9 mouse cellular contexts compared by ENCODE assay signal in genomic region chr7:34896461-34896860, GRCm38 (mm10).
"Had no signal": no experiment of that assay in that cellular context is flagged by ENCODE, and none has a peak within 500 bp of the region (broad histone marks: within the 10 kb centered on the region; RNA-seq: fewer than 3 reads in every experiment).

No protein-coding gene starts in this region.

- H3K9ac ChIP-seq: limb, embryonic 12.5 days; liver, embryonic 13.5 days; neural tube, embryonic 13.5 days had no signal

- H3K27ac ChIP-seq: limb, embryonic 12.5 days; liver, embryonic 13.5 days; neural tube, embryonic 13.5 days had no signal

- H3K4me2 ChIP-seq: limb, embryonic 12.5 days; liver, embryonic 13.5 days; neural tube, embryonic 13.5 days had no signal

- ATAC-seq: intestine, embryonic 16.5 days had no signal

- DNase-seq: kidney, adult 8-10 months; liver; liver, embryonic 13.5 days; retina, postnatal 1 day; thymus, adult 2 months; thymus, postnatal 25 days had no signal

- H3K9me3 ChIP-seq: neural tube, embryonic 13.5 days had no signal

- H3K27me3 ChIP-seq: limb, embryonic 12.5 days; liver, embryonic 13.5 days; neural tube, embryonic 13.5 days had no signal

- H3K4me3 ChIP-seq: limb, embryonic 12.5 days; liver, embryonic 13.5 days; neural tube, embryonic 13.5 days had no signal

- H3K36me3 ChIP-seq: limb, embryonic 12.5 days; liver, embryonic 13.5 days; neural tube, embryonic 13.5 days had no signal

- H3K4me1 ChIP-seq: liver, embryonic 13.5 days had no signal
